Mouse (Mus musculus) thymus, postnatal 25 days (tissue): ENCODE measurements around the gene Krt78.
"Not testable (repeated sequence)": the region's sequence is repeated elsewhere in the genome, so short reads cannot be mapped to it uniquely, and the experiment has no call there.

Experiments
- DNase-seq: peaks from one replicate; pipeline ENCODE4 v3.0.0; 2022

The Krt78 gene

GRCm38 (mm10) chr15:101954187-101954586, at the start of gene Krt78:
Gene Krt78 (minus strand): TSS chr15:101954287.
- no peak for DNase-seq

- DNase-seq, result no peak
Observed at GRCm38 (mm10) chr15:102003516-102003915, 49.4 kb upstream of the Krt78 start.

GRCm38 (mm10) chr15:102002646-102003488, 48.8 kb upstream of the Krt78 start:
- DNase-seq, result peak; percentile 4

GRCm38 (mm10) chr15:101999676-102000335, 45.7 kb upstream of the Krt78 start:
- no peak for DNase-seq

- no peak for DNase-seq
Observed at GRCm38 (mm10) chr15:101999156-101999555, 45.1 kb upstream of the Krt78 start.

GRCm38 (mm10) chr15:101996450-101997078, 42.5 kb upstream of the Krt78 start:
- not testable (repeated sequence) for DNase-seq

GRCm38 (mm10) chr15:101995484-101996236, 41.6 kb upstream of the Krt78 start:
- DNase-seq, result no peak

GRCm38 (mm10) chr15:101994365-101994764, 40.3 kb upstream of the Krt78 start:
- no peak for DNase-seq

- DNase-seq, result no peak
Observed at GRCm38 (mm10) chr15:101990946-101991345, 36.9 kb upstream of the Krt78 start.

- DNase-seq, result no peak
Observed at GRCm38 (mm10) chr15:101988714-101989113, 34.6 kb upstream of the Krt78 start.

- DNase-seq, result peak; percentile 80
Observed at GRCm38 (mm10) chr15:101988119-101988518, 34.0 kb upstream of the Krt78 start.

GRCm38 (mm10) chr15:101984746-101985145, 30.7 kb upstream of the Krt78 start:
- no peak for DNase-seq

- peak; percentile 81 for DNase-seq
Observed at GRCm38 (mm10) chr15:101983949-101984601, 30.0 kb upstream of the Krt78 start.

- DNase-seq, result no peak
Observed at GRCm38 (mm10) chr15:101983315-101983948, 29.3 kb upstream of the Krt78 start.

GRCm38 (mm10) chr15:101980849-101981248, 26.8 kb upstream of the Krt78 start:
- no peak for DNase-seq

- peak; percentile 37 for DNase-seq
Observed at GRCm38 (mm10) chr15:101977043-101977726, 23.1 kb upstream of the Krt78 start.

- no peak for DNase-seq
Observed at GRCm38 (mm10) chr15:101976641-101977040, 22.6 kb upstream of the Krt78 start.

GRCm38 (mm10) chr15:101976023-101976422, 21.9 kb upstream of the Krt78 start:
- DNase-seq, result no peak

- DNase-seq, result no peak
Observed at GRCm38 (mm10) chr15:101974083-101974845, 20.2 kb upstream of the Krt78 start.

GRCm38 (mm10) chr15:101973414-101974077, 19.5 kb upstream of the Krt78 start:
- peak; percentile 87 for DNase-seq
